Mouse (Mus musculus) lung, adult 18-20 months (tissue): Measurements from ENCODE around the gene Iqcf1.

Experiments used
- DNase-seq, 2 experiments: peaks; one replicate each; pipeline ENCODE4 v3.0.0; 2022; ENCODE audit warnings: mixed read lengths in 2 of 2

The Iqcf1 gene

DNA sequence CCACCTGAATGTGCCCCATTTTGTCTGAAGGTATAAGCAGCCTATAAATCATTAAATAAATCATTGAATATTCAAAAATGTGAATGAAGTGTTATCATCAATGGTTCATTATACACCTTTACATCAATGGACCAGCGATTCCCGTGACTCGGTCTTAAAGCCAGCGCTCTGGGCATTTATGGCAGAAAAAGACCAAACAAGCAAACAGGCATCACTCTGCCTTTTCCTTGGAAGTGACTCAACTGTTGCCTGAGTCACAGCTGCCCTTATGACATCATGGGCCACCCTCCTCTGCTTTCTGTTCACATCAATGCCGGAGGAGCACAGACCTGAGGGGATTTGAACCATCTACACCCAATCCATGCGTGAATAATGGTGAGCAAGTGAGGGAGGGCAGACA lies at the start of gene Iqcf1:
Iqcf1 (plus strand) TSS at position 301 of the 400 bp plus-strand sequence.
- no peak for DNase-seq

DNA sequence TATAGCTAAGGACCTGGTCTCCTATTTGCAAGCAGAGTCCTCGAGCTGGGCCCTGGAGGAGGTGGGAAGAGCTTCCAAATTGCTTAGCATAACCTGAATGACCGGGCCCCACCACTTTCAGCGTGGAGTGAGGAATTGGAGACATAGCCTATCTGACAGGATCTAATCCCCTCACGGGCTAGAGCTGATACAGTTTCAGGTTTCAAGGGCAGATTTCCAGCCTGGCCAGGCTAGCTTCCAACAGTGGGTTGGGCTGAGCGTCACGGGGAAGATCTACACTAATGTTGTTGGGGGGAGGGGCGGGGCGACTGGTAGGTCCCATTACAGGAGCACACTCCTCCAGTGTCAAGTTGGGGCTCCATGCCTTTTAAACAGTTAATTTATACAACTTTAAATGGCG lies 49.1 kb upstream of the Iqcf1 start:
- DNase-seq, result peak; percentile 73 to 82

DNA sequence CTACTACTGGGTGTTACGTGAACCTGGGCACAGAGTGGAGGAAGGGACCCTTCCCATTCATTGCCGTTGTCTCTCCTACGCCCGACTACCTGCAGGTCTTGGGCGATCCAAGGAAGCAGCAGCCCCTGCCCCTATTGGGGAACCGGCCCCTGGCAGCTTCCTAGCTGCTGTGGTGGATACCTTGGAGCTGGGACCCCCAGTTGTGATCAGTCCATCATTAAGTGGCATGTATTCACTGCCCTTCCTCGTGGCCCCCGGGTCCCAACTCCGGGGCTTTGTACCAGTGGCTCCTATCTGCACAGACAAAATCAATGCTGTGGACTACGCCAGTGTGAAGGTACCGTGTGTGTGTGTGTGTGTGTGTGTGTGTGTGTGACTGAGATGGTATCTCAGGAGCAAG lies 48.5 kb upstream of the Iqcf1 start:
- DNase-seq, result no peak

DNA sequence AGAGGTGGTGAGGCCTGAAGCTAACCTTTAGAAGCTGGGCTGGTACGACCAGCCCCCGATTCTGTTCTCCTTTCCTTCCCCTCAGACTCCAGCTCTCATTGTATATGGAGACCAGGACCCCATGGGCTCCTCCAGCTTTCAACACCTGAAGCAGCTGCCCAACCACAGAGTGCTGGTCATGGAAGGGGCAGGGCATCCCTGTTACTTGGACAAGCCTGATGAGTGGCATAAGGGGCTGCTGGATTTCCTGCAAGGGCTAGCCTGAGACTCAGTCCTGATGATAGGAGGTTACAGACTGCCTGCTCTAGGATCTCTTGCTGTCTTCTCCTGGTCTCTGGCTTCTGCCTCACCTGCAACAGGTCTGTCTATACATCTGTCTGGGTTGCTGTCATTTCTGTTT lies 47.9 kb upstream of the Iqcf1 start:
- no peak for DNase-seq

DNA sequence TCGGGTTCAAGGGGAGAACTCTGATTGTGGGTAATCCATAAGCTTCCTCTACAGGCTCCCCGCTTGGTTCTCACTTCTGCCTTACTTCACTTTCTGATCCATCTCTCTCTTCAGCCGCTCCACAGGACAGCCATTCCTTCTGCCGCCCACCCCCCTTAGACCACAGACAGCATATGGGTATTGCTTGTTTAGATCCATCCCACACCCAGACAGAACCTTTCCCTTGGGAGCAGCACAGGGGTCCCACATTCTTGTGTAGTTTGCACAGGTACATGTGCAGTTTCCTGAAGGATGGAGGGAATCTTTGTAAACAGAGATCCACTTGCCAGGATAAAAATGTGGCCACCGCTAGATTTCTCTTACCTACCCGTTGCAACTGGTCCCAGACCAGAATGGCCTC lies 47.4 kb upstream of the Iqcf1 start:
- no peak for DNase-seq

DNA sequence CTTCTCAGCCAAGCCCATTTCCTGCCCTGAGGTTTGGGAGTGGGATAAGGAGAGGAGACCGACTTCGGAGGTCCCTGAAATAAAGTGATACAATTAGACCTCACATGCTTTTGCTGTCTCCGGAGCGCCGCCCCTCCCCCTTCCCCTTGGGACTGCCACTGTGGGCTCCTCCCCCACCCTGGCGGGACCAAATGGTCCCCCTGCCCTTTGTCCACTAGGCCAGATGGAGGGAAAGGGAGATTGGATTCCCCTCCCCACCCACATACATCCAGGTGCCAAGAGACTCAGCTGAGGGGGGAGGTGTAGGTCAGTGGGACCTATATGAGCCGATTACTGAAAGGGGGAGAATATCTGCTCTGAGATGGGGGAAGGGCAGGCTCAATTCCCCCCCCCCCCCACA lies 46.9 kb upstream of the Iqcf1 start:
- DNase-seq, result no peak

DNA sequence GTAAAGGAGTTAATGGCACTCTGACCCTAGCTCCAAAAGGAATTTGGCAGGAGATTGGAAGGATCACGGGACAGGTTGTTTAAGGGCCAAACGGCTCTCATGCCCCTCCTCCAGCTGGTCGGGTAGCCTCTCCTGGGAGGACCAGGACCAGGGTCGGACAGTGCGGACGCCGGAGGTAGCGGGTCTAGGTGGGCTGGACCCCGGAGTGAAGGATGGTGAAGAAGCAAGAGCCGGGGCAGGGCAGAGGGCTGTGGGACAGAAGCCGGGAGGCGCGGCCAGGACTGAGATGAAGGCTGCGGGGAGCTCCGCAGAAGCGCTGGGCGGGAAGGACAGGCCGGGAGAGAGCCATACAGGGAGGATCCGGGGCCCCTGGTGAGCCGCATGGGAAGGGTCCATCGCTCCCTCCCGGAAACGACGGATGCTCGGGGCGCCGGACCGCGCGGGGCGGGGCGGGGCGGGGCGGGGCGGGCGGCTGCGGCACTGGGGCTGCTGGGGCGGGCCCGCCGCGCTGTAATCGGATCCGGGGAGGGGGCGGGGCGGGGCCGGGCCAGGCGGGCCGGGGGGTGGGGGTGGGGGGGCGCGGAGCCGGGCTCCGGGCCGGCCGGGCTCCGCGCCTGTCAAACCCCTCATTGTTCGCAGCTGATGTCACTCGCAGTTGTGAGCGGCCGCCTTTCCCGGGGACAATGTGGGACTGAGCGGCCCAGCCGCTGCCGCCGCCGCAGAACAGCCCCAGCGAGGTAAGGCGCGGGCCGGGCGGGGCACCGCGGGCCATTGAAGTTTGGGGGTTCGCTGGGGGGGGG lies 46.3 kb upstream of the Iqcf1 start, which contains the start of gene Pcbp4:
Pcbp4 (plus strand) TSS at position 21 of the 800 bp plus-strand sequence.
- DNase-seq, result peak; percentile 64 to 71

DNA sequence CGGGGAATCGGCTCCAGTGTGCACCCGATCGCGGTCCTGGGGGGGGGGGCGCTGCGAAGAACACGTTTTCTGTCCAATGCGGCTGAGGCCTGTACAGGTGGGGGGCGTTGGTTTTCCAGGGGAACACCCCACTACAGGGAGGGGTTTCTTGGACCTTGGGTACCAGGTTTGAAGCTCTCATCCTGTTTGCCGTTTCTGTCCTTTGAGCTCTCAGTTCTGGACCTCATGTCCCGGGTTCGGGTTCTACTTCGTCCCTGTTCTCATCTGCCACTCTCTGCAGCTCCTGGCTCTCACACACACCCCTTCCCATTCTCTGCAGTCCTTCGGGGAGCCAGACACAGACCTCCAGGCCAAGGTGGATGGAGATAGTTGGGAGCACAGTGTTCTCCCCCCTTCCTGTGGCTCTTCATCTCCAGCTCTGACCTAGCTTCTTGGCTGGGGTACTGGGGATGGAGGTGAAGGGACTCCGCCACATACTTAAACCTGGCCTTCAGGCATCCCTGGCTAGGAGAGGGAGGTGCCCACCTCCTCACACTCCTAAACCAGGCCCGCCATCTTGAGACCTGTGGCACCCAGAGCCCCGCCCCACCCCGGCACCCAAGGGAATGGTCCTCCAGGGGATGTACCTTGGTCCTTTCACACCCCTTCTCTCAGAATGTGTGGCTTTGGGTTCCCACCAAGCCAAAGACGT lies 45.6 kb upstream of the Iqcf1 start:
- DNase-seq, result no peak

DNA sequence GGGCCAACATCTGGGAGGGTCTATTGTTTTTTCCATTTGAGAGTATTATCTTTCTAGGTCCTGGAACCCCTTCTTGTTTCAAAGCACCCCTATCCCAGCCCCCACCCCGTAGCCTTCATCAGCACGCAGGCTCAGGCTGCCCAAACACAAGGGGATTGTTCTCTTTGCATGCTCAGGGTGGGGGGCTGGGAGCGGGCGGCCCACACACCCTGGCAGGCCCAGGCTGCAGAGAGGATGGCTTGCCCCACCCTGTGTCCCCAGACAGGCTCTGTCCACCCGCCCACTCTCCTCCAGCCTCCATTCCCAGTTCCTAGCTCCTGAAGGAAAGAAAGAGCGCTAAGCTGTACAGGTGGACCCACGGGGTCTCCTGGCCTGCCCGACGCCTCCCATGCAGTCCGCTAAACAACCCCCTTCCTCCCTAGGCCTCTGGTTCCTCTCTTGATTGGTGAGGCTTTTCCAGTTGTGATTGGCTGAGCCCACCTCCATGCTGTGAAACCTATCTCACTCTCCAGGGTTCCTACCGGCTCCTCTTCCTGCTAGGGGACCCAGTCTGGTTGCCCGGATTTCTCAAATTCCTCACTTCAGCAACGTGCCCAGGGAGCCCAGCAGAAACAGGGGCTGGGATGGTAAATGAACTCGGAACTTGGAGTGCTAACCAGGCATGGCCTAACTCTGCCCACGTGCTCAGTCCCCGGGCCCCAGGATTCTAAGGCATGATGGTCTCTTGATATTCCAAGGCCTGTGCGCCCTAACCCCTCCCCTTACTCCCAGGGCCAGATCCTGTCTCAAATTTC lies 44.7 kb upstream of the Iqcf1 start:
- no peak for DNase-seq

DNA sequence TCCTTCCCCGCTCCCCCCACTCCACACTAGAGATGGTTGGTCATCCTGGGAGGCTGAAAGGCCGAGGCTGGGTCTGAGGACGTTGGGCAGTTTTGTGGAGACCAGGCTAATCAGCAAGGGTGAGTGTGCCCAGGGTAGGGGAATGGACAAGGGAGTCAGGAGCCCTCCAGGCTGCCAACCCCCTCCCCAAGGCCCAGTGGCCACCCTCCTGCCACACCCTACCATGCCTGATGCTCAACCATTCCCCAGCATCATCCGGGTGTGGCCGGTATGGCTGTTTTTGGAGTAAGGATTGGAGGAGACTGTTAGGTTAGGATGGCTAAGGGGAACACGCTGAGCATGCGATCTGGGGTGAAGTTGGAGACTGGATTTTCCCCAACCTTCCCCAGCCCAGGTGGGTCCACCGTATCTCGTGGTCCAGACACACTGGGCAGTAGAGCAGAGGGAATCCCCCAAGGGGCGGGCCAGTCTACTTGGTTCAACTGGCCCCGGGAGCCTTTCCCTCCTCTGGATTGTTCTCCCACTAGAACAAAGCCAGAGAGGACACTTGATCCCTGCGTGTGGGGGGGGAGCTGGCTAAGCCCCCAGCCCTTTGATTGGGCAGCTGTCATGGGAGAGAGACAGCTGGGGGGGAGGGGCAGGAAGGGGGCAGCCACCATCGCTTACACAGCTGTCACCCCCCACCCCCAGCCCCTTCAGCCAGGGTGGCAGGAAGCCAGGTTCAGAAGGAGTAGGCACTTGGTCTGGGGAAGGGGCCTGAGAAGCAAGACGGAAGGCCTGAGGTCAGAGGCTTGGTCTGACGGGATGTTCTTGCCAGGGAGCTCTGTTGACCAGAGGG lies 43.2 kb upstream of the Iqcf1 start:
- DNase-seq, result no peak

DNA sequence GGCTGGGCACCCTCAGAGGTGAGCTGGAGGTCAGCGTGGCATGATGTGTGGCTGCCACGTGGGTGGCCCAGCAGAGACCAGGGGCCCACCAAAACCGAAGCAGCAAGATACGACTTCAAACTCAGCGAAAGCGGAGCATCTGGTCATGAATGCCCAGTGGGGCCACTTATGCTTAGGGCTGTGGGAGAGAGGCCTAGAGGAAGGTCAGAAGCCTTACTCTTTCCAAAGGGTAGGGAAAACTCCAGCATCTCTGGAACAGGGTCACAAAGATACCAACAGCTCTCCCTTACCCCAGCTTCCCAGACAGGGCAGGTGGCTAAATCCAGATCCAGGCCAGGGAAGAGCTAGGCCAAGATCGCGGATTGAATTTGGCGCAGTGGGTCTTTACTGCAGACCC lies 42.6 kb upstream of the Iqcf1 start:
- DNase-seq, result no peak

DNA sequence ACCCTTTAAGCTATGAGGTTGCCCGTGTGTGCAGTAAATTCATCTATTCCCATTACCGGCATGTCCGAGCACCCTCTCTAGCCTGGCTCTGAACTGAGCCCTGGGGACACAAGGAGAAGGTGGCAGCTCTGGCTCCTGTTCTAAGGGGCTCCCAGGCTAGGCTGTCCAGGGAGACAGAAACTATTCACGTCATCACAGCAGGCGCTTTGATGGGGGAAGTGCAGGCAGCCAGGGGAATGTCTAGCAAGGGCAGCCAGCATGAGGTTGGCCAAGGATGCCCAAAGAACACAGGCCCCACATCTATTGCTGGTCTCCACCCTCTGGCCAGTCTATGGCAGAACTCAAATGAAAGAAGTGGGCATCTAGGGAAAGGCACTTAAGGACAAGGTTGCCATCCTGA lies 41.8 kb upstream of the Iqcf1 start:
- DNase-seq, result no peak

DNA sequence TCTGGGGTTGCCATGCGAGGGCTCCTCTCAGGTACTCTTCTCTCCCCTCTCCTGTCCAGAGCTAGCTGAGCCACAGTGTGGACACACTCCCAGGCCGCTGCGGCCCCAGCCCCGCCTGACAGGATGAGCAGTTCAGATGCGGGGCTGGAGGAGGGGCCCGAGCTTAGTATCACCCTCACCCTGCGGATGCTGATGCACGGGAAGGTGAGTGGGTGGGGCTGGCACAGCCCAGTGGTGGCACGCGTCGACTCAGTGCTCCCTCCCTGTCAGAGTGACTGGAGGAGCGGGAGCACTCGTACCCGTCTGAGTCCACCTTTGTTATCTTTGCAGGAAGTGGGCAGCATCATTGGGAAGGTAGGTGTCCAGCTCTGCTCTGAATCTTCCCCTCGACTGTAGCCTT lies 39.8 kb upstream of the Iqcf1 start:
- DNase-seq, result no peak

DNA sequence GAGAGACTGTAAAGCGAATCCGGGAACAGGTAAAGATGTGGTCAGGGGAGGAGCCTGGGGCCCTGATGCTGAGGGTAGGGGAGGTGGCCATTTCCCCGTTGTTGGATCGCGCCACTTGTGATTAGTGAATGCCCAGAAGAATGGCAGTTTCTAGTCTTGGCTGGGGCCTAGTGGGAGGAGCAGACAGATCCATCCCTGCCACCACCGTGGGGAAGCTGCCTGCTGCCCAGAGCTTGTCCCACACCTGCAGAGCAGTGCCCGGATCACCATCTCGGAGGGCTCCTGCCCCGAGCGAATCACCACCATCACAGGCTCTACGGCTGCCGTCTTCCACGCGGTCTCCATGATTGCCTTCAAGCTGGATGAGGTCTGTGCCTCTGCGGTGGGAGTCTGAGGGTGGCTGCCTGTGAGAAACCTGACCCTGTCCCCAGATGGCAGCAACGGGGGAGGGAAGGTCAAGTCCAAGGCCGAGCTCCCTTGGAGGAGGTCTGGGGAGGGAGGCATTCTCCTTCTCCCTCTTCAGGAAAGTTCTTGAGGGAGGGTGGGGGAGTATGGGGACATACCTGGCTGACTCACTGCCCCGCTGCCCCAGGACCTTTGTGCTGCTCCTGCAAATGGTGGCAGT lies 39.3 kb upstream of the Iqcf1 start:
- DNase-seq, result no peak

DNA sequence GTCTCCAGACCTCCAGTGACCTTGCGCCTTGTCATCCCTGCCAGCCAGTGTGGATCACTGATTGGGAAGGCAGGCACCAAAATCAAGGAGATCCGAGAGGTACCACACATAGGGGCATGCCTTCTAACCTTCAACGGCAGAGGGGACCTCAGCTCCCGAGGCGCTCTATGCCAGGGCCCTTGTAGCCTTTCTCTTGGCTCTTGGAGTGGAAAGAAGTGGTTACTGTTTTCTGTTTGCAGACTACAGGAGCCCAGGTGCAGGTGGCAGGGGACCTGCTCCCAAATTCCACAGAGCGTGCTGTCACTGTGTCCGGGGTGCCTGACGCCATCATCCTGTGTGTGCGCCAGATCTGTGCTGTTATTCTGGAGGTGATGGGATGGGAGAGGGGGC lies 38.7 kb upstream of the Iqcf1 start:
- DNase-seq, result no peak

DNA sequence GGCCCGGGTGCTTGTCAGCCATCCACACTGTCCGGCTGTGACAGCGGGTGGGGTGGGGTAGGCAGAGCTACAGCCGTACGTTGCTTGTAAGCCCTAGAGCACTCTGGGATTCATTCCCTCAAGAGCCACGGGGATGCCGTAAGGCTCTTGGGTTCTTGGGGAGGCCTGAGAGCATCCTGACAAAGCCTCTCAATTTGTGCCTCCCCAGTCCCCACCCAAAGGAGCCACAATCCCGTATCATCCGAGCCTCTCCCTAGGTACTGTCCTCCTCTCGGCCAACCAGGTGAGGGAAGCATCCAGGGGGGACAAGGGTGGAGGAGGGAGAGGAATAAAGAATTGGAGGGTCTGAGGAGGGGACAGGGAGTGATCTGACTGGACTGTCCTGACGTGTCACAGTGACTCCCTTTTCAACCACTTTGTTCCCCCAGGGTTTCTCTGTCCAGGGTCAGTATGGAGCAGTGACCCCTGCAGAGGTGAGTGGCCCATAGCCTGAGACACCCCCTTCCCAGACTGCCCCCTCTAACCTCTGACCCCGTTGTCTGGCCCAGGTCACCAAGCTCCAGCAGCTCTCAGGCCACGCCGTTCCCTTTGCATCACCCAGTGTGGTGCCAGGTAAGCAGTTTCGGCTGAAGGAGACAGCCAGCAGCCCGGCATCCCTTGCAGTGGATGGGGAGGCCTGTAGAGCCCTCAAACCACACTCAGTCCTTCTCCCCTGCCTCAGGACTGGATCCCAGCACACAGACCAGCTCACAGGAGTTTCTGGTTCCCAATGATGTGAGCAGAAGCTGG lies 37.9 kb upstream of the Iqcf1 start:
- no peak for DNase-seq

DNA sequence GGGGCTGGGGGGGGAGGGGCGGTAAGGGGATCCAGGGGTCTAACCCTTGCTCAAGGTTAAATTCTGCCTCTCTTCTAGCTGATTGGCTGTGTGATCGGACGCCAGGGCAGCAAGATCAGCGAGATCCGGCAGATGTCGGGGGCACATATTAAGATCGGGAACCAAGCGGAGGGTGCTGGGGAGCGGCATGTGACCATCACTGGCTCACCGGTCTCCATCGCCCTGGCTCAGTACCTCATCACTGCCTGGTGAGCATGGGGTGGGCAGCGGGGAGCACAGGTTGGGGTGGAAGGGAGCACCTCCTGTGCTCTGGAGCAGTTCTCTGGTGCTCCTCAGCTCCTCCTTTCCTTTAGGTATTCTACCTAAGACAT lies 37.4 kb upstream of the Iqcf1 start:
- DNase-seq, result no peak

DNA sequence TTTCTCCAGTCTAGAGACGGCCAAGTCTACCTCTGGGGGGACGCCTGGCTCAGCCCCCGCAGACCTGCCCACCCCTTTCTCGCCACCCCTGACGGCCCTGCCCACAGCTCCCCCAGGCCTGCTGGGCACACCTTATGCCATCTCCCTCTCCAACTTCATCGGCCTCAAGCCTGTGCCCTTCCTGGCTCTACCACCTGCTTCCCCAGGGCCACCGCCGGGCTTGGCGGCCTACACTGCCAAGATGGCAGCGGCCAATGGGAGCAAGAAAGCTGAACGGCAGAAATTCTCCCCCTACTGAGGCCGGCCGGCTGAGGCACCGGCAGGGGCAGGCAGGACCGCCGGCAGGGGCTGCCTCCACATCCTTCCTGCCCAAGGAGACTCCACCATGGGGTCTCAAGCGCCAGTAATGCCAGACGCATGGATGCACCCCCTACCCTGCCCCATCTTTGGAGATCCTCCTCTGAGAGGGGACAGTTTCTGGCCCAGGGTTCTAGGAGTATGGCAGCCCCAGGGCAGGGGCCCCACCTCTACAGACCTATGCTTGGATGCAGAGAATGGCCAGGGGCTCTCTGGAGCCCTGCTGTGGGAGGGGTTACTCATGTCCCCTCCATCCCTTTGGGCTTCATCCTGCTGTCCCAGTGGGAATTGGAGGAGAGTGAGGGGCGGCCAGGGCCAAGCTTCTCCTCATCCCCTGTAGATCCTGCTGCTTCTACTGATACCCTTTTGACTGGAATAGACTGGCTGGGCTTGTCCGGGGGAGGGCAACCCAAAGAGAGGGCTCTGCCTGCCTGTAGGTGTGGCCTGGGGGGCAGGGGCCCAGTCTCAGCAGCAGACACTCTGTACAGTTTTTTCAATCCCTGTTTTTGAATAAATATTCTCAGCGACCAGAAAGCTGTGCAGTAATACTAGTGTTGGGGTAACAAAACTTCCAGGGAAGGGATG lies 36.4 kb upstream of the Iqcf1 start:
- DNase-seq, result no peak

DNA sequence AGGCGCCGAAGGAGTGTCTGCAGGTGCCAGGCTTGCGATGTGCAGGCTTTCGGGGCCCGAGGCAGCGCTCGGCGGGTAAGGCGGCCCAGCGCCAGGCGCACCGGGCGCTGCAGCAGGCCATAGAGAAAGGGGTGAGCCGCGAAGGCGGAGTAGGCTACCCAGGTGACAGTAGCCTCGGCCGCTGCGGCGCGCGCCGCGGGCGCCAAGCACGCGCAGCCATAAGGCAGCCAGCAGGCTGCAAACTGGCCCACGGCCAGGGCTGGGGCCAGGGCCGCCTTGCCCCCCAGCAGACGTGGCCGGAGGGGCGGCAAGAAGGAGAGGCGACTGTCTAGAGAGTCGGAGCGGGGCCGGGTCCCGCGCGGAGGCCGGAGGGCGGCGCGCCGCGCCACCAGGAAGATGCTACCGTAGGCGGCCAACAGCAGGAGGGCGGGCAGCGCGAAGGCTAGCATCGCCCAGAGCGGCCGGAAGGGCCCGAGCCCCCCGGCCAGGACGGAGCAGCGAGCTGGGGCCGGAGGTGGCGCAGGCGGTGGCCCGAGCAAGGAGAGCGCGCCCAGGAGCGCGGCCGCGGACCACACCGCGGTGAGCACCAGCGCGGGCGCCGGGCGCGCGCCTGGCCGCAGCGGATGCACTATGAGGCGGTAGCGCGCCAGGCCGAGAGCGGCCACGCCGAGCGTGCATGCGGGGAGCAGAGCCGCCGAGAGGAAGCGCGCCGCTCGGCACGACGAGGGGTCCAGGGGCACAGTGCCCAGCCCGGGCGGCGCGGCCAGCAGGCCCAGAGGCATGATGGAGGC lies 34.8 kb upstream of the Iqcf1 start:
- DNase-seq, result no peak
